Mouse (Mus musculus): ENCODE data around the gene Trp53bp2.

Gene Trp53bp2

DNA sequence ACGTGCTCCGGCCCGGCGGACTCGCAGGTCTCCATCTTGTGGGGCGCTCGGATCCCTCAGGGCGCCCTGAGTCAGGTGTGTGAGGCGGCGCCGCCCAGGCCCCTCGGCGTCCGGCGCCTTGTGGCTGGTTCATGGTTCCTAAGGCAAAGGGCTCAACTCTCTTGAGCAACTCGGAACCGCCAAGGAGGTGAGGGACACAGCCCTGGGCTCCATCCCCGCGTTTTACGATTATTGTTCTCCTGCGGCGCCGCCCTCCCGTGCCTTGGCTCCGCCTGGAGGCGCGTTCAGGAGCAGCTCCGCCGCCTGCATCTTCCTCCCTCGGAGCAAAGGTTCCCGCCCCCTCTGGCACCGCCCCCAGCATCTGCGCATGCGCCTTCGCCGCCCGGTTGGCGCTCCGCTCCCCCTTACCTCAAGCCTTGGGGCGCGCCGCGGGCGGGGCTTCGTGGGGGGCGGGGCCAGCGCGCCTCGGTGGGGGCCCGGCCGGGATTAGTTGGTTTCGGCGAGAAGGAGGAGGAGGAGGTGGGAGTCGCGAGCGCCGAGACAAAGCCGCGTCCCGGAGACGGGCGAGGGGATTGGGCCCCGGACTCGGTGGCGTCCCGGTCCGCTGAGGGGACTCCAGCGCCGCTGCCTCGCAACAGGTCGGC is at the start of gene Trp53bp2:
Gene Trp53bp2, plus strand, starts transcription at position 489 of the 644 bp plus-strand sequence.
- no peak for TF ChIP-seq GATA4 (IDR thresholded peaks at IDR 0.05; ENCODE audit: insufficient replicate concordance, low read length)

DNA sequence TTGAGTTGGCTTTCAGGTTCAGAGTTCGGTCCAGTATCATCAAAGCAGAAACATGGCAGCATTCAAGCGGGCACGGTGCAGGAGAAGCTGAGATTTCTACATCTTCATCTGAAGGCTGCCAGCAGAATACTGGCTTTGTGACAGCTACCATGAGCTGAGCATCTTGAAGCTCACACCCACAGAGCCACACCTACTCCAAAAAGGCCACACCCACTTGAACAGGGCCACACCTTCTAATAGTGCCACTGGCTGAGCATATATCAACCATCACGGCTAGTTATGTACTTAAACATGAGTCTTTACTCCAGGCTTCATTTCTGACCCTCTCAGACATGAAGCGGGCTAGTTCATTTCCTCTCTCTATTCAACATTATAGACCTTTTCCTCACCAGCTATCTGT is 46.3 kb upstream of the Trp53bp2 start:
- TF ChIP-seq GATA4 (IDR thresholded peaks at IDR 0.05; ENCODE audit: insufficient replicate concordance, low read length): no peak

DNA sequence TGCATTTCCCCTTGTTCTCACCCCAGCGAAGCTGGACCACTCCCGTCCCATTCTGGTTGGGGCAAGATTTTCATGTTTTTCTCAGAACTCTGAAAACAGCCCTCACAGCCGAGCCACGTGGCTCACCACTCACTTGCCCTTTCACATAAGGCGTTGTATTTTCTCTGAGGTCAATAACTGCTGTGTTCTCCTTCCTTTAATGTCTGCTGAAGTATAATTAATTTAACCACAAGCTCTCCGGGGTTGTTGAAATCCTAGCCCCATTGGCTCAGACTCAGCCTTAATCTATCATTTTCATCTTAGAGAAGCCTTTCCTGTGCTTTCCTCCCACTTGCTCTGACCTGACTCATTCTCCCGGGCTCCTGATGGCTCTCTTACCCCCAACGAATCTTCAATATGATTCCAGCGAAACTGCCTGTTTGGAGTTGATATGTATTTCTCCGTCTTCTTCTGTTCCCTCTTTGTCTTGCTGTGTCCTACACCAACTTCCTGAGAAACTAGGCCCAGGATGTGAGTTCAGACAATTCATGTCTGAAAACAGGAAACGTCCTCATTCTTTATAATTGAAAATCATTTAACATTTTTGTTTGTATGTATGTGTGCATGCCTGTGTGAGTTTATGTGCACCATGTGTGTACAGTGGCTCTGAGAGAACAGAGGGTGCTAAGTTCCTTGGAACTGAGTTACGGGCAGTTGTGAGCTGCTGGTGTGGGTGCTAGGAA is 45.1 kb upstream of the Trp53bp2 start:
- no peak for TF ChIP-seq GATA4 (IDR thresholded peaks at IDR 0.05; ENCODE audit: insufficient replicate concordance, low read length)

DNA sequence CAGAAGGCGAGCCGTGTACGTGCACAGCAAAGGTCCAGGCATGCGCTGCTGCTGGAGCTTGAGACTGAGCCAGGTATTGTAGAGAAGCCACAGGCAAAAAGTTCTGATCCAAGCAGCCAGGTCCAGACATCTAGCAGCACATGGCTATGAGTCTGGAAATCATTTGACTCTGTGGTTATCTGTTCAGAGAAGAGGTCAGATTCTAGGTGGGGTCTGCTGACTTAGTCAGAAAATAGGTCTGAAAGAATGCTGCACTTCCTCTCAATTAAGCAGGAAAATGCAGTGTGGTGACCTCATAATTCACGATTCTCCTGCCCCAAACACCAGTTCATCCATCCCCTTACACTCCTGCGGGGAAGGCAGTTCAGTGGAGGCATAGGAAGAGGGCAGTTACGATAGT is 40.7 kb upstream of the Trp53bp2 start:
- TF ChIP-seq GATA4 (IDR thresholded peaks at IDR 0.05; ENCODE audit: insufficient replicate concordance, low read length): no peak

DNA sequence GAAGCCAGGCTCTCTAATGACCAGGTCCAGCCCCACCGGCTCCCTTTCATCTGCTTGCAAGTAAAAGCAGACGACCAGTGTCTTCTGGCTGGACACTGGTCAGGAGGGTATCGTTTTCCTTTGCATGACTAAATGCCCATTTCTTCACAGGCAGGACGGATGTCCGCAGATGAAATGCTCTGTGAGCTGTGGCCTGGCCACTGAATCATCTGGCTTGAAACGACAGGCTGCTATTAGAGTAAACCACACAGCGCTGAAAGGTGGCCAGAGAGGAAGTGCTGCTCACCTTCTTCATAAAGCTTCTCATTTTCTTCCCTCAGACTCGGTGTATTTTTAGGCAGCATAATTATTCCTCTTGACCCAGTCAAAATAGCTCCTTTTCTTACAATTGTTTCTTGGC is 40.2 kb upstream of the Trp53bp2 start:
- TF ChIP-seq GATA4 (IDR thresholded peaks at IDR 0.05; ENCODE audit: insufficient replicate concordance, low read length): no peak

DNA sequence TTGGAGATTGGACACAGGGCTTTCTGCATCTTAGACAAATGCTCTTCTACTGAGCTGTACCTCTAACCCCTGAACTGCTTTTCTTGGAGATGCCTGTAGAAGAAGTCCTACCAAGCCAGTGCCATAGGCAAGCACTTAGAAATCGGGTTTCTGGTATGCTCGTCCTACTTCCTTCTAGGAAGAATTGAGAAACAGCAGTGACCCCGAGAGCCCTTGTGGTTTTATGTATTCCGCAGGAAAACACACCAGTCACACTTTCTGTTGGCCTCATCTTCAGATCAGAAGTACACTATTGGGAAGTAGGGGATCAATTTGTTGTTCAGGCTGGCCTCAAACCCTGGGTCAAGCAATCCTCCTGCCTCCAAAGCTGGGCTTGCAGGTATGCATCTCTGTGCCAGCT is 39.5 kb upstream of the Trp53bp2 start:
- no peak for TF ChIP-seq GATA4 (IDR thresholded peaks at IDR 0.05; ENCODE audit: insufficient replicate concordance, low read length)

DNA sequence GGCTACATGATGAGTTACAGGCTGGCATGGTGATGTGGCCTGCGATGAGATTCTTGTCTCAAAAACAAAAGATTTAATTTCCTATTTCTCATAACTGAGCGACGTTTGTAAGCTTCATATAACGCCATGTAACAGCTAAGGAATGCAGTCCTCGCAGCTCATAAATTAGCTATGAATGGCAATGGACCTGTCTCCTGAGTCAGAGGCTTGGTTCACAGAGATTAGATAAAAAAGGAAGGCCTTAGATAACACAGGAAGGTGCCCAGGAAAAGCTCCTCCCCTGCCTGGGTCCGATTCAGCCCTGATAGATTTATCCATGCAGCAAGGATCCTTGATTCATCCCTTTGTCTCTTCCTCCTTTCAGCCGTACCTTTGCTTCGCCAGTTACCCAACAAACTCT is 37.1 kb upstream of the Trp53bp2 start:
- TF ChIP-seq GATA4 (IDR thresholded peaks at IDR 0.05; ENCODE audit: insufficient replicate concordance, low read length): no peak

DNA sequence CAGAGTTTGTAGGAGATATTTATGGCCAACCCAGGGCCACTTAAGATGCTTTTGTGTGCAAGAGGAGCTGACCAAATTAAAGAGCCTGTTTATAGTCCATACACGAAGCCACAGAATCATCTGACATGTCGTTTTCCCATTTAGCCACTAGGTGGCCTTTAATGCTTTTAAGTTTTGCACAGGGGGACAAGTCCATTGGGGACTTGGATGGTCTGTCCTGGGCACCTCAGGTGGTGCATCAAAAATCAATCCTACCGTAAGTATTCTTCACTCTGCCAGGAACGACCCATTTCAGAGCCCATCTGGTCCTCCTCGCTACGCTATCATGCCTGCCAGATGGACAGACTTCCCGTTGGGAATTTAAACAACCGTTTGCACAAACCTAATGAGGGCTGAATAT is 32.8 kb upstream of the Trp53bp2 start:
- no peak for TF ChIP-seq GATA4 (IDR thresholded peaks at IDR 0.05; ENCODE audit: insufficient replicate concordance, low read length)

DNA sequence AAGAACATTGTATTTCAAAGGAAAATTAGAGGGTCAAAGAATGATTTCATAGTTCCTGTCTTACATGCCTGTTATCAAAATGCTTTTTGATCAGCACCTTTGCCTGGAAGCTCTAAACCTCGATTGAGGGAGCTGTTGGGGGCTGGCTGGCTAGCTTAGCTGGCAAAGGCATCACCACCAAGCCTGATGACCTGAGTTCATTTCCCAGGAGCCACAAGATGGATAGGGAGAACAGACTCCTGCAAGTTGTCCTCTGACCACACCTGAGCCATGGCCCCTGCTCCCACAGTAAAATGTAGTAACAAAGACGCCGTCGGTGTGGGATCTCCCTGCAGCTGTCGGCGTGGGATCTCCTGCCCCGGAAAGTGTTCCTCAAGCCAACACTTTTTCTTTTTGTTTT is 32.1 kb upstream of the Trp53bp2 start:
- TF ChIP-seq GATA4 (IDR thresholded peaks at IDR 0.05; ENCODE audit: insufficient replicate concordance, low read length): no peak

DNA sequence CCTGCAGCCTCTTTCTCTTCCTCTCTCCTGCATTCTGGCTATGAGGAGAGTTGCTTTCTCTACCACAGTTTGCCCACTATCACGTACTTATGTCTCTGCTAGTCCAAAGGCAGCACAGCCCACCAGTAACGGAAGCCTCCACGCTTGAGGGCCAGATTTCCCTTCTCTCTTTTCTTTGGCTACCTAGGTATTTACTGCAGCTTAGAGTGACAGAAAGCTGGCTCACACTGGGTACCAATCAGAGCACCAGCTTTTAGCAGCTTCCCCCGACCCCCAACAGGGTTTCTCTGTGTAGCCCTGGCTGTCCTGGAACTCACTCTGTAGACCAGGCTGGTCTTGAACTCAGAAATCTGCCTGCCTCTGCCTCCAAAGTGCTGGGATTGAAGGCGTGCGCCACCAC is 31.5 kb upstream of the Trp53bp2 start:
- TF ChIP-seq GATA4 (IDR thresholded peaks at IDR 0.05; ENCODE audit: insufficient replicate concordance, low read length): no peak

DNA sequence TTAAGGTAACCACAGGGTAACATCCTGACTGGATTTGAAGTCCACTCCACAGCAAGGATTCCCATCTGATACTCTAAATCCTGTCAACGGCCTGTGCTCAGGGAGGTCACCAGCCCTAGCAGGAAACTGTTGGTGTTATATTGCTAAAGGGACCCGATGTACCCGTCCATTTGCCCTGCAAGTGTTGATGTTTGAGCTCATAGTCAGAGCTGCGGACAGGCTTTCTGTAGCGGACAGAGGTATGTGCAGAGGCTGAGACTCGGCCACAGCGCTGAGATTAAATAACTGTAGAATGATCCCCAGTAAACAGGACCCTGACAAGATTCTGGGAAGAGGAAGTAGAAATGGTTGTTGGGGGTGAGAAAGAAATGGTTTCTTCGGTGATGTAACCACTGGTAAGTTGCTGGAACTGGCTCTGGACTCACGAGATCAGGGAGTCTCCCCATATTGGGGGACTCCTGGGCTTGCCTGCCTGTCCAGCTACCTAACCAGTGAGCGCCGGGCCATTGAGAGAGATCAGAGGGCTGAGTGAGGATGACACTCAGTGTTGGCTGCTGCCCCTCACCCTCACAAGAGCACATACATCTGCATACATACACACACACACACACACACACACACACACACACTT is 30.7 kb upstream of the Trp53bp2 start:
- TF ChIP-seq GATA4 (IDR thresholded peaks at IDR 0.05; ENCODE audit: insufficient replicate concordance, low read length): no peak

DNA sequence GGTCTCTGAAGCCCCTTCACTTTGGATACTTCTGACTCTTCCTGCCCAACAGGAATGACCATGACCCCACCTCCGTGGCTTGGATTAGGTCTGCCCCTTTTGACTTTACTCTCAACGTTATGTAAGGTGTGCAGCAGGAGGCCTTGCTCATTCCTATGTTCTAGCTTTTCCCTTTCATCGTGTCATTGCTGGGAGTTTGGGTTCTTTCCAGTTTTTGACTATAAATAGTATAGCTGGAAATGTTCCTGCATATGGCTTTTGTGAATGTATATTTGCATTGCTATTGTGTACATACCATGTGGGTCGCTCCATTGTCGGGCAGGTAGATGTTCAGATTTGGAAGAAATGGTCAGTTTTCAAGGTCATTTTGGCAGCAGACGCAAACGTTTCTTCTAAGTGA is 30.1 kb upstream of the Trp53bp2 start:
- TF ChIP-seq GATA4 (IDR thresholded peaks at IDR 0.05; ENCODE audit: insufficient replicate concordance, low read length): no peak

DNA sequence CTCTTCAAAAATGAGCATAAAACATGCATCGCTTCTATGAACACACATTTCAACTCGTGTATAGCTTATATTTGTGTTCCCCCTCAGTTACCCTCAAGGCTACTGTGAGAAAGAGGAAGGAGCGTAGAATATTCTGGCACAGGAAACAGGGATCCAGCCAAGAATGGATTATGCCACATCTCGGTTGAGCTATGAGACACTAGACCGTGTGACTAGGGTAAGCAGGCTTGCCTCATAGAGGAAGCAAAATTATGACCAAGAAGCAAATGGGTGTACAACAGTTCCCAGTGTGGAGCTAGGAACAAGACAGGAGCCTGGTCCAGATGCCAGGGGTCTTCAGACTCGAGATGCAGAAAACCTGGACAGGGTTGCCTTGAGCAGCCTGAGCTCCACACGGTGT is 28.3 kb upstream of the Trp53bp2 start:
- no peak for TF ChIP-seq GATA4 (IDR thresholded peaks at IDR 0.05; ENCODE audit: insufficient replicate concordance, low read length)

DNA sequence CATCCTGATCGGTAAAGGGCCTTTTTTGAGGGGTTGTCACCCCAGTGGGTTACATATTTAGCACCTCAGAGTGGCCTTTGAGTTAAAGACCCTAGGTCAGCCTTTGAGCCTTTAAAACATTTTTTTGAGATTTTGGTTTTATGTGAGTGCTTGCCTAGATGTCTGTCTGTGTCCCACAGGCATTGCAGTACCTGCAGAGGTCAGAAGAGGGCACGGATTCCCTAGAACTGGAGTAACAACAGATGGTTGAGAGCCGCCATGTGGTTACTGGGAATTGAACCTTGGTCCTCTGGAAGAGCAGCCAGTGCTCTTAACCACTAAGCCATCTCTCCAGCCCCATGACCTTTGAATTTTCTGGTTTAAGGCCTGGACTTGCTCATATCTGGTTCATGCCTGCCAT is 27.6 kb upstream of the Trp53bp2 start:
- no peak for TF ChIP-seq GATA4 (IDR thresholded peaks at IDR 0.05; ENCODE audit: insufficient replicate concordance, low read length)

DNA sequence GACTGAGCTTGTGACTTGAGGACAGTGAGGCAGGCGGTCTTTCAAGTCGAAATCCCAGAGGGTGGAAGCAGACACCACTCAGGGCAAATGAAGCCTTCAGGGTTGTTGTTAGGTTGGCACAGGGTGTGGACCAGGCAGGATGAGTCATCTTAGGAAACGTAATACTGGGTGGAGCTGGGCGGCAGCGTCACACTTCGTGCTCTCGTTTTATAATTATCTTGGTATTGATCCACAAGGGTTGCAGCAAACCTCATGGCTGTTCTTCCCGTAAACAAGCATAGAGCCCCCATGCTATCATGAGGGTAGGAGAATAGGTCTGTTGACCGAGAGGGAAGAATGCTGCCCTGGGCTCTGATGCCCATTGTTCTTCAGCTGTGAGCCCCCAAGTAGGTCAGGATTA is 25.9 kb upstream of the Trp53bp2 start:
- no peak for TF ChIP-seq GATA4 (IDR thresholded peaks at IDR 0.05; ENCODE audit: insufficient replicate concordance, low read length)

DNA sequence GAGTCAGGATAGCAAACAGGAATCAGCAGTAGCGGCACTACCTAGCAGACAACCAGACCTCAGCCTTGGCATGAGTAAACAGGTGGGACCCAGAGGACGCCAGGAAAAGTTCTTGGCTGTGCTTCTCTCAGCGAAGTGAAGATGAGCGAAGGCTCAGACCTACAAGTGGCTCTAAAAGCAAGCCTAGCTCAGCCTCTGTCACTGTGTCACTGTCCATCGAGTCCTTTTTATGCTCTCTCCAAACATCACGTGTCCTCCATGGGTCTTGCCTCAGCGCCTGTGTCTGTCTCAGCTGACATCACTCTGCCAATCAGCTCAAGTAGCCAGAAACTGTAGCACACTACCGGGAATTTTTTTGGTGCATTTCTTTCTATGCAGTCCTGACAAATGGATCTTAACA is 22.5 kb upstream of the Trp53bp2 start:
- TF ChIP-seq GATA4 (IDR thresholded peaks at IDR 0.05; ENCODE audit: insufficient replicate concordance, low read length): no peak

Measured in liver, adult (tissue).